Mouse (Mus musculus) gastrocnemius, postnatal 36 days (tissue): Measurements from ENCODE around the gene Cmtm2b. TPM values are rescaled to one million over a fixed set of nuclear protein-coding genes. Genes with fewer than 3 reads are reported as not detected.
A peak's percentile ranks its signal among the peaks of the same experiment; 100 is the strongest.
"Not testable (repeated sequence)": the region's sequence is repeated elsewhere in the genome, so short reads cannot be mapped to it uniquely, and the experiment has no call there.

Experiments used
- DNase-seq, 2 experiments: peaks; one replicate each; pipeline ENCODE4 v3.0.0; 2022
- intact Hi-C: fragments of 180-260 bp; cut with DNase I; formaldehyde crosslinking; loops from one replicate; pipeline ENCODE4 v1.15.1; 2025
- long read RNA-seq, 2 experiments: library from polyadenylated mRNA; stranded (forward); transcript quantifications; one replicate each; pipeline ENCODE4 v2.0.0; 2021
- total RNA-seq, 2 experiments: library from RNA; stranded (reverse); gene quantifications; 2 replicates each; pipeline ENCODE4 v1.2.3; 2021

Gene Cmtm2b
- not detected for total RNA-seq
- long read RNA-seq, experiment 1, result 0 reads
- long read RNA-seq, experiment 2, result 0 reads

DNA sequence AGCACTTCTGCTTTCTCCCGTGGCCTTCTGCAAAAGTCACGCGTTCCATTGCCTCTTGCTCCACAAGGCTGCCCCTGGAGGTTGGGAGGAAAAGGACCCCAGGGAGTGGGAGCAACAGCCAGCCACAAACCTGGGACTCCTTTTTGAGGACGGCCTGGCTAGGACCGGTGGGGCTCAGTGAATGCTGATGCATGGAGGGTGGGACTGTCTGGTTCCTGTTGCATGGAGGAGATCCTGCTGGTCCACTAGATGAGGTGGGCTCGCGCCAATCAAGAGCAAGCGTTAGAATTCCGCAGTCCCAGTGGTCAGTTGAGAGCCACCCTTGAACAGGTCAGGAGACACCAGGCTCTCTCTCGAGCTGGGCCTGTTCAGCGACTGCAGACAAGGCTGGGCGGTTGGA, at the start of gene Cmtm2b:
TSS of gene Cmtm2b (plus strand) at position 301 of the 400 bp plus-strand sequence.
- intact Hi-C loops, DNase-seq: not testable (repeated sequence)

DNA sequence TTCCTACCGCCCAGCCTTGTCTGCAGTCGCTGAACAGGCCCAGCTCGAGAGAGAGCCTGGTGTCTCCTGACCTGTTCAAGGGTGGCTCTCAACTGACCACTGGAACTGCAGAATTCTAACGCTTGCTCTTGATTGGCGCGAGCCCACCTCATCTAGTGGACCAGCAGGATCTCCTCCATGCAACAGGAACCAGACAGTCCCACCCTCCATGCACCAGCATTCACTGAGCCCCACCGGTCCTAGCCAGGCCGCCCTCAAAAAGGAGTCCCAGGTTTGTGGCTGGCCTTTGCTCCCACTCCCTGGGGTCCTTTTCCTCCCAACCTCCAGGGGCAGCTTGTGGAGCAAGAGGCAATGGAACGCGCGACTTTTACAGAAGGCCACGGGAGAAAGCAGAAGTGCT, 28.9 kb upstream of the Cmtm2b start, which contains the start of gene Cmtm2a:
TSS of gene Cmtm2a (minus strand) at position 101 of the 400 bp plus-strand sequence.
- DNase-seq, intact Hi-C loops: not testable (repeated sequence)

DNA sequence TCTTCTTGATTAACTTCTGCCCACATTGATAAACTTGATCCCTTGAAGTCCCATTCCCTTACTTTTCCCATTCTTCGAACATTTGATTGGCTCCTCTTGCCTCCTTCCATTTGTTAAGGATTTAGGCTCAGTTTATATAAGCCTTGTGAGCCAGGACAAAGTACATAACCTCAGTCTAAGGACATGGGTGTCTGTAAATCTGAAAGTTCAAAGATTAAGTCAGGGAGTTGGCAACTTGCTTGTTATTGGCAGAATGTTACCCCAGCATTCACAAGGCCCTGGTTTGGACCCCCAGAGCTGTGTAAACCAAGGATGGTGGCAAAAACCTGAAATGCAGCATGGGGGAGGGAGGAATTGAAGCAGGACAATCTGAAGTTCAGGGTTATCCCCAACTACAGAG, 27.6 kb upstream of the Cmtm2b start:
- no peak for DNase-seq
- intact Hi-C loops, result no loop called here

DNA sequence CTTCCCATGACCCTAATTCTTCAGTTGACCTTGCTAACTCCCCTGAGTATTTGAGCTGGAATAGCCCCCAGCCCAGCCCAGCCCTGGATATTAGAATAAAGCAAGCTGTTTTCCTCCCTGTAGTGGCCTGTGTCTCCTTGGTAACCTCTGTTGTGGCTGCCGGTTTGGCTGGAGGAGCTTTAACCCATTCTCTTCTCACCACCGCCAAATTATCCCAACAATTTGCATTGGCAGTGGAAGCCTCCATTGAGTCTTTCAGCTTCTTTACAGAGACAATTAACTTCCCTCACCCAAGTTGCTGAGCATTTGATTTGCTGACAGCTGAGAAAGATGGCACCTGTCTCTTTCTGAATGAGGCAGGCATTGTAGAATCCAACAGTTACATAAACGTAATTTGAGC, 20.5 kb upstream of the Cmtm2b start:
- DNase-seq, intact Hi-C loops: not testable (repeated sequence)

DNA sequence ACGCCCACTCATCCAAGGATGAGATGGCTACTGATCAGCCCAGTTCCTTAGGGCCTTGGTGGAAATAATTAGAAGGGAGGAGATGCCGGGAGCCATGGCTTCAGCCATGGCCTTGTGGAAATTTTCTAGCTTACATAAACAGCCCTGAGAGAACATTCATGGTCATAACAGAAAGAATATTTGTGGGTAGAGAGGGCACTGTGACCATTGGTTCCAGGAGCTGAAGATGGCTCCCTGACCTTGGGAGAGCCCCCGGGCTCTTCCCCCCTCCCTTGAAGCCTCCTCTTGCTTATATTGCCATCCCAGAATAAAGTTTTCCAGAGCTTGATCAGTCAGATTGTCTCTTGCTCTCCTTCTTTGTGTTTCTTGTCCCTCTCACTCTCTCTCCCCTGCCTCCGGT, 19.5 kb upstream of the Cmtm2b start:
- DNase-seq, result not testable (repeated sequence)

DNA sequence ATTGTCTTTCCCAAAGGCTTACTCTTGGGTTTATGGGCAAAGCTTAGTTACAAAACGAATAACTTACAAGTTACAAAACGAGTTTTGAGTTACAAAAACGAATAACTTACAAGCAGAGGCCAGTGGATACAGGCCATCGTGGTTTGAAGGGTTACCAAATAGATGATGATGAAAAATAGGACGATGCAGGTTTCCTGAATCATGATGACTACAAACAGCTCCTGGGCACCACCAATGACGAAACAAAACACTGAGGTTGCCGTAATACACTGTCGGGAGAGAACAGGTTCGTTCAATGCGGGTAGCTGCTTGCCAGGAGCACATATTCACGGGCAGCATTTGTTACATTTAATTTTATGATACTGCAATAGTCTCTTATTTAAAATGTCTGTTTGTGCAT, 17.1 kb upstream of the Cmtm2b start:
- no peak for DNase-seq
- intact Hi-C loops, result no loop called here

More for the DNA sequence above, 19.5 kb upstream of the Cmtm2b start:
- intact Hi-C loops, result not testable (repeated sequence)

DNA sequence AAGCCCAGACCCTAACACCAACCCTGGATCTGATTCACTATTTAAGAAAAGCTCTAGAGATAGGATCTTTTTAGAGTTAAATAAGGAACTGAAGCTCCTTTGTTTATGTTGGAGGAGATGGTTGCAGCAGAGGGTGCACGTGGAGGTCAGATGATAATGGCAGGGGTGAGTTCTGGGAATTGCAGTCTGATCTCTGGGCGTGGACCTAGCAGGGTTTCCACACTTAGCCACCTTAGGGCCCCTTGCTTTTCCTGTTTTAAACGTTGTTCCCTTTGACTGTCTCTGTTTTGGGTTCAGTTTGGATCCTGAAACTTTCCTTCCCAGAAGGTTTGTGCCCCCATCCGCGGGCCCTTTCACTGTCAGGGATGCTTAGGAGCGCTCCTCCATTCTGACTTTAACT, 13.7 kb upstream of the Cmtm2b start:
- DNase-seq, intact Hi-C loops: not testable (repeated sequence)

DNA sequence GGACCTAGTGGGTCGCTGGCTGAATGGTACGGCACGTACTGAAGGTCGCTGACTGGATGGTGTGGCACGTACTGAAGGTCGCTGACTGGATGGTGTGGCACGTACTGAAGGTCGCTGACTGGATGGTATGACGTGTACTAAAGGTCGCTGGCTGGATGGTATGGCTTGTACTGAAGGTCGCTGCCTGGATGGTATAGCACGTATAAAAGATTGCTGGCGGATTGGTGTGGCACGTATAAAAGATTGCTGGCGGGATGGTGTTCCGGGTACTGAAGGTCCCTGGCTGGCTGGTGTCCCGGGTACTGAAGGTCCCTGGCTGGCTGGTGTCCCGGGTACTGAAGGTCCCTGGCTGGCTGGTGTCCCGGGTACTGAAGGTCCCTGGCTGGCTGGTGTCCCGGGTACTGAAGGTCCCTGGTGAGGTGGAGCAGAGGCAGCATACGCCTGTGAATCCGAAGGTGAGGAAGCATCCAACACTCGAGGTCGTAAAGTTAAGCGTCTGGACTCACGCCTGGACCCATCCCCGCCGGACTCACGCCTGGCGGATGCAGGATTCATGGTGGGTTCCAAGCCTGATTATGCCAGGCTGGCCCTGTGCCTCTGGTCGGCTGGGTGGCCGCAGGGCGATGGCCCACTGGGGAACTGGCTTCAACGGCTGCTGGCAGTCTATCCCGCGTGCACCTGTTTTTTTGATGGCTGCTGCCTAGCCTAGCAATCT, 12.4 kb upstream of the Cmtm2b start, which contains the start of the genes Gm45711 and Cmtm1:
TSS of gene Gm45711 (minus strand) at position 641 of the 715 bp plus-strand sequence.
TSS of gene Cmtm1 (minus strand) at position 705 of the 715 bp plus-strand sequence.
- intact Hi-C loops, result not testable (repeated sequence)

DNA sequence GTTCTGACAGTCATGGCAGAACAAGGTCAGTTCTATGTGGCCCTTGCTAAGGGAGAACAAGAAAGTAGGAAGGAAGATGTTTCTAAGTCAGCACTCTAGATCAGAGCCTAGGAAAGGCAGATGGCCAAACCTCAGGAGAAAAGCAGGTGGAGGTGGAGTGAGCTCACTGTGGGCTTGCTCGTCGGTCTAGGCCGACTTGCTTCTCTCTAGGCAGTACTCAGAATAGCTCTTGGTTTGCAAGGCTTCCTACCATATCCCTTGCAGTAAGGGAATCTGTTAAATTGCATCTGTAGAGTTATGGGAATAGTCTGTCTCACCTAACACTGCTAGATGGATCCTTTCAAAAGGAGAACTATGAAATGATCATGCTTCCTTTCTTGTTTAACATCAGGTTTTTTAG, 10.0 kb upstream of the Cmtm2b start:
- intact Hi-C loops, DNase-seq: not testable (repeated sequence)

More for the DNA sequence above, 12.4 kb upstream of the Cmtm2b start, which contains the start of the genes Gm45711 and Cmtm1:
- peak; percentile 61 to 68 for DNase-seq

DNA sequence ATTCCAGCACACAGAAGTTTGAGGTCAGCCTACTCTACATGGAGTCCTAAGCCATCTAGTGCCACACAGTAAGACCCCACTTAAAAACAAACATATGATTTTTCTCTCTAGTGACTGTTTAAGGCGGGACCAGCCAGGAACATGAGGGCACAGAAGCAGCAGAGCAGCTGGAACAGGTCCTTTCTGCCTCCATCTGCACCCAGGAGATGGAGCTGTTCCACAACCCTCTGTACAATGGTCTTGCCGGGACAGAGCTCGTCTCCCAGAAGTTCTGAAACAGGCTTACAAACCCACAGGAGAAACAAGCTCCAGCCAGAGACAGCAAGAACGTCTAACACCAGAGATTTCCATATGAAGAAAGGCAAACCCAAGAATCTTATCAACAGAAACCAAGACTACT, 8.7 kb upstream of the Cmtm2b start:
- DNase-seq, result no peak
- intact Hi-C loops, result no loop called here

DNA sequence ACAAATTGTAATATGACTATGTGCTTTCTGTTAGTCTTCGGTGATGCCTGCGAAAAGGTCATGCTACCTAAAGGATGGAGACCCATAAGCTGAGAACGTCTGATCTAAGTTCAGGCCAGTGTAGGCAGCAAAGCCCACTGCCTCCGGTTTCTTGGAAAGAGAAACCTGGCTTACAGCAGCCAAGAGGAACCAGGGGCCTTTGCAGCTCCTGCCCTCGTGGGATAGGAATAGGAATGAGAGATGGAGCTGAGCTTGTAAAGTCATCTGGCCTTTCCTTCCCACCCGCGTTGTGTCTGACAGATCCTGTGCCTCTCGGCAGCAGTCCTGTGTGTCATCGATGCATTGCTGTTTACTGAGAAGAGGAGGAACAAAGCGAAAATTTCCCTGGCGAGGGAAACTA, 763 bp upstream of the Cmtm2b start, which contains the start of gene Gm11020:
TSS of gene Gm11020 (plus strand) at position 301 of the 400 bp plus-strand sequence.
- DNase-seq, intact Hi-C loops: not testable (repeated sequence)

DNA sequence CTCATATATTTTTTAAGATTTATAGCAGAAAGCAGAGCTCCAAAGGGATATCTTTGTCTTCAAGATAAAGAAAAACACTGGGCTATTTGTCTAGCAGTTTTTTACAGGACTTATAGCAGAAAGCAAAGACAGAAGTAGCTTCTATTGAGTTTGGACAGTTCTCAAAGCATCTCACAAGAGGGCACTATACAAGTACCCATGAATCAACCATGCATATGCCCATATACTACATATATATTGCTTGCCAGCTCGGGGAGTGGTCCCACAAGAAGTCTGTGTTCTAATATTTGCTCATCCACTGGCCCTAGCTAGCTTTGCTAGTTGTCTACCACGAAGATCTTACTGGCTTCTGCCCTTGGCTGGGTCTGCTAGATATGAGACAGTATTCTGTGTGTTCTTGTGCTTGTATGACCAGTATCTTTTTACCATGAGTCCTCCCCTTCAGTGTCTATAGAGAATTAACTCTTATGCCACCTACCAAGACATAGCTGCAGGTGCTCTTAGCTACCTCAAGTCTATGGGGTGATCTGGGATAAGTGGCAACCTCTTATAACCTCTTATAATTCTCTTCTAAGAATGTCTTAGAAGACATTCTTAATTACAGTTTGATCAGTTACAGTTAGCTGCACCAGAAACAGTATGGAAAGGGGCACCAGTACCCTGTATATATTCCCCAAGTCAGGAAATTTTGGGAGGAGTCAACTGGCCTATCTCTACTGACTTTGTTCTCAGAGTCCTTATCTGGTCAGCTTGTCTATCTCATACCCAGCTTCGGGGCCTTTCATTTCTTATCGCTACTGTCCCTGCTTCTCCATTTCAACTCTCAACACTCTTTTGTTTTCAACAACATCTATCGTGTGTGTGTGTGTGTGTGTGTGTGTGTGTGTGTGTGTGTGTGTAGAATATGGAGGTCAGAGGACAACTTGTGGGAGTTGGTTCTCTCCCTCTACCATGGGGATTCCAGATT, 10.9 kb downstream of the Cmtm2b start:
- DNase-seq, result no peak
- intact Hi-C loops, result no loop called here

DNA sequence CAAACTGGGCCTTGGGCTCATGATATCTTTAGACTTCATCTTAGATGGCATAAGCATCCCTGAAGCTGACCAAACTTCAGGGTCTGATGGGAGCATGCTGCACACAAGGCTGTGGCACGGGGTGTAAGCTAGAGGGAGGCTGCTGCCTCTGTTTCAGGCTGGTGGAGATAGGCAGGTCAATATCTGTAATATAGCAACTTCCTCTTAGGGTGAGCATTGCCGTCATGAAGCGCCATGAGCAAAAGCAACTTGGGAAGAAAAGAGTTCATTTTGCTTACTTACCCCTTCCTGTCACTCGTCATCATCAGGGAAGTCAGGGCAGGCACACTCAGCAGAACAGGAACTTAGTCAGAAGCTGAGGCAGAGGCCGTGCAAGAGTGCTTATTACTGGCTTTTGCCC, 11.8 kb downstream of the Cmtm2b start:
- intact Hi-C loops, result no loop called here
- no peak for DNase-seq

DNA sequence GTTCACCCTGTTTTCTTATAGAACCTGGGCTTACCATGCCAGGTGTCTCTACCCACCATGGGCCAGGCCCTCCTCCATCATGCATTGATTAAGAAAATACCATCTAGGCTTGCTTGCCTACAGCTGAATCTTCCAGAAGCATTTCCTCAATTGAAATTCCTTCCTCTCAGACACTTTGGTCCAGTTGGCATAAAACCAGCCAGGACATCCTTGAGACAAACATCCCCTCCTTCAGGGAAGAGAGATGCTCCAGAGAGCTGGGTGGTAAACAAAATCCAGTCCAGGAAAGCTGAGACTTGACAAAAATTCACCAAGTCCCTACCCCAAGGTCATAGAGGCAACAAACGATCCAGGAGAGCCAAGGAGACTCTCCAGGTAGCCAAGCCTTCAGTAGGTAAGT, 12.2 kb downstream of the Cmtm2b start:
- DNase-seq, result no peak
- intact Hi-C loops, result no loop called here

DNA sequence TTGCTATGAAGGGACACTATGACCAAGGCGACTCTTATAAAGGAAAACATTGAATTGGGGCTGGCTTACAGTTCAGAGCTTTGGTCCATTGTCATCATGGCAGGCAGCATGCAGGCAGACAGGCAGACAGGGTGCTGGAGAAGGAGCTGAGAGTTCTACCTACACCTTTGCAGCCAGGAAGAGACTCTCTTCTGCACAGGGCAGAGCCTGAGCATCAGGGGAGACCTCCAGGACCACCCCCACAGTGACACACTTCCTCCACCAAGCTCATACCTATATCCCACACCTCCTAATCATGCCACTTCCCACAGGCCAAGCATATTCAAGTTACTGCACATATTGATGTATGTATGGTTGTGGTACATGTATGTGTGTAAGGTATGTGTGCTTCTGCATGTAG, 14.8 kb downstream of the Cmtm2b start:
- no peak for DNase-seq
- intact Hi-C loops, result no loop called here

DNA sequence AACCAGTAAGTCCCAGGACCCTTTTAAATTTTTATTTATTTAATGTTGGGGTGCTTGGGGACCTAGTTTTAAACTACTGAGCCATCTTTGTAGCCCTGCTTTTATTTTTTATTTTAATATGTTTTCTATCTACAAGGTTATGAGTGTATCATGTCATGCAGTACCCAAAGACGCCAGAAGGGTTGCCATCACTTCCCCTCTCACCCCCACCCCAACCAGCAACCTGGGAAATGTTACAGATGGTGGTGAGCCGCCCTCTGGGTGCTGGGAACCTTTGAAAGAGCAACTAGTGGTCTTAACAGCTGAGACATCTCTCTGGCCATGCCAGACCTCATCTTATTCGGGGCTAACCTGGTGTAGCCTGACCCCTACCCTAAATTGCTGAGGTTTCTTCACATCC, 15.9 kb downstream of the Cmtm2b start:
- DNase-seq, result no peak
- intact Hi-C loops, result no loop called here

DNA sequence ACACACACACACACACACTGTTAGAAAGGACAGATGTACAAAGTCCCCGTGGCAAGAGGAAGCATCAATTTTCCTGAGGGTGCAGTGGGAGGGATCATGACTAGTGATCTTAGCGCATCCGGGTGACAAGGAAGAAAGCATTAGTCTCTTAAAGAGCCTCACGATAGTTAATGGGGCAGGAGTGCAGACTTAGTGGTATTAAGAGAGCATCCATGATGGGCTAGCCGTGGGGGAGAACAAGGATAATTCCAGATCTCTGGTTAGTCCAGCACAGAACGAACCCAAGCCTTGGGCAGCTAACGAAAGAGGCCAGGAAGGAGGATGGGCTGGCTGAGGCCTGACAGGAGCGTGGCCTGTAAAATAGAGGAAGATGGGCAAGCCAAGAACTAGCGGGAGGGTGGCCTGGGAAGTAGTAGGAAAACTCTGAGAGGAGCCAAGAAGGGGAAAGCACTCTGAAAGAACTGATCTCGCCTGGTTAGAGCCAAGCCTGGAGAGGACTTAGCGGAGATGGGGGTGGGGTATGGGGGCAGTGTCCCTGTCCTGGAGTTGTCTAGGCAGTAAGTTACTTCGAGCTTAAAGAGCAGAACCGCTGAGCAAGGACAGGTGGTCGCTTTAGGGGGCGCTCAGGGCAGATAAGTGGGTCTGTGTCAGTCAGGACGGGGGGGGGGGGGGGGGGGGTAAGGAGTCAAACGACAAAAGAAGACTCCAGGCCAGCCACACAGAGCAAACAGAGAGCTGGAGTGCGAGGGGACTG, 17.4 kb downstream of the Cmtm2b start, which contains the start of gene Cmtm3:
TSS of gene Cmtm3 (plus strand) at position 182 of the 754 bp plus-strand sequence.
- intact Hi-C loops, result no loop called here
- peak in 1 of 2 experiments; percentile 45 for DNase-seq

DNA sequence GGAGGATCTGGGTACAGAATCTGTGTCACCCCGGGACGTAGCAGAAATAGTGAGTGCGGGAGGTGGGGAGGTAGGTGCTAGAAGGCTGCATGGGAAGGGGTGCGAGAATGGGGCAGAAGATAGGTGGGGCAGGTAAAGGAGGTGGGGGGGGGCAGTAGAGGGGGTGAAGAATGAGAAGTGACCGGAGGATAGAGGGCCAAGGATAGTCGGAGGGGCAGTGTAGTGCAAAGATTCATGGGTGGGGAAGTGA, 17.9 kb downstream of the Cmtm2b start:
- DNase-seq, result no peak
- intact Hi-C loops, result loop anchor here (1.0 to 5.0 kb wide), 2 partner anchors 62 to 90 kb away; partner anchors contain the start of gene Cklf

DNA sequence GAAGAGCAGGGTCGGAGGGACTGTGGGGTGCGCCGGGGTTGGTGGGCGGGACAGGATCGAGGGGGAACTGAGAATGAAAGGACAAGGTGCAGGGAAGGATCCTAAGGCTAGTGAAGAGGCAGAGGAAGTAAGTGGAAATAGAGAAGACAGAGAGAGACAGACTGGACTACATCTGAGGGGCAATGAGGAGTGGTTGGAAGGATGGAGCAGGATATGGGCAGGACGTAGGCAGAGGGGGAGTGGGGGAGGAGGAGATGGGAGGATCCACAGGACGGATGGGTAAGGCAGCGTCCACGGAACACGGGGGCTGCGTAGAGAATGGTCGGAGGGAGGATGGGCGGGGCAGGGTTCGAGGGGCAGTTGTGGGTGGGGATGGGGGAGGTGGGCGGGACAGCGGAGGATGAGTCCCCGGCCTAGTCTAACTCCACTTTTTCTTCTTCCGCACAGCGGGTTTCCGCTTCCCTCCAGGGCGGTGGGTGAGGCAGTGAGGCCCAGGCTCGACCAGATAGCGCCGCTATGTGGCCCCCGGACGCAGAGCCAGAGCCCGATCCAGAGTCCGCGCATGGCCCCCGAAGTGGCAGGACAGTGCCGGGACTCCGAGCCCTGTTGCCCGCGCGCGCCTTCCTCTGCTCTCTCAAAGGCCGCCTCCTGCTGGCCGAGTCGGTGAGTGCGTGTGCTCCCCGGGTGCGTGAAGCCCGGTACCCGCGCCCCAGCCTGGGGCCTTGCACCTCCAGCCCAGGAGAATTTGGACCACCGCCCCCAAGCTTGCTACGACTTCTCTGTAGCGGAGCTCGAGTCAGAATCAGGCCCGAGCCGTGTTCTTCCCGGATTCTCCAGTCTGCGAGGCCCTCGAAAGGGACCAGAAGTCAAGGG, 18.4 kb downstream of the Cmtm2b start:
- peak; percentile 72 to 75 for DNase-seq
- intact Hi-C loops, result loop anchor here (1.0 to 5.0 kb wide), 2 partner anchors 62 to 90 kb away; partner anchors contain the start of gene Cklf
